Mouse (Mus musculus) left cerebral cortex, adult 8-10 months (tissue): Measurements from ENCODE around the gene Rasl2-9. TPM values are rescaled to one million over a fixed set of nuclear protein-coding genes. Genes with fewer than 3 reads are reported as not detected.
"Not testable (repeated sequence)": the region's sequence is repeated elsewhere in the genome, so short reads cannot be mapped to it uniquely, and the experiment has no call there.

Source experiments
- DNase-seq, 2 experiments: peaks; one replicate each; pipeline ENCODE4 v3.0.0; 2022; ENCODE audit warnings: low spot score in 2 of 2
- total RNA-seq, 4 experiments: library from RNA; stranded (reverse); gene quantifications; 2 replicates each; pipeline ENCODE4 v1.2.4; 2022

The Rasl2-9 gene
- under 1 TPM in 3 of 4 experiments, not detected in 1; 0.34 to 0.51 (median 0.36) TPM for total RNA-seq

GRCm38 (mm10) chr7:5125549-5126406 lies at the start of gene Rasl2-9:
Gene Rasl2-9, minus strand, starts transcription at chr7:5125950.
- peak; percentile 40 to 63 for DNase-seq

GRCm38 (mm10) chr7:5149570-5149969 lies 23.8 kb upstream of the Rasl2-9 start, which contains the start of gene Vmn1r55:
Gene Vmn1r55, minus strand, starts transcription at chr7:5149670.
- DNase-seq: not testable (repeated sequence)

DNA sequence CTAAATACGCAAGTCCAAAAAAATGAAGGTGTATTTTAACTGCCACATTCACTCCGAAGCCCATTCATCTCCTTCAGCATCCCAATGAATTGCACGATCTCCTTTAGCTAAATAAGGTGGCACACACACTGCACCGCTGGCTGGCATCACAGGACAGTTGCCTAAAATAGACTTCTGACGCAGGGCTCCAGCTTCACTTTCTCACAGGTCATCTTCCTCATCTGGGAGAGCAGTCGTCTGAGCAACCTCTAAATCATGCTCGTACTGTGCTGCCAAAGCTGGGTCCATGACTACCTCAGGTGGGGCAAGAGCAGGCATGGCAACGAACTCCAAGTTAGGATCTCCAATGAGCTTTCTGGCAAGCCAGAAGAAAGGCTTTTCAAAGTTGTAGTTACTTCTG lies 672 bp downstream of the Rasl2-9 start:
- DNase-seq: no peak

DNA sequence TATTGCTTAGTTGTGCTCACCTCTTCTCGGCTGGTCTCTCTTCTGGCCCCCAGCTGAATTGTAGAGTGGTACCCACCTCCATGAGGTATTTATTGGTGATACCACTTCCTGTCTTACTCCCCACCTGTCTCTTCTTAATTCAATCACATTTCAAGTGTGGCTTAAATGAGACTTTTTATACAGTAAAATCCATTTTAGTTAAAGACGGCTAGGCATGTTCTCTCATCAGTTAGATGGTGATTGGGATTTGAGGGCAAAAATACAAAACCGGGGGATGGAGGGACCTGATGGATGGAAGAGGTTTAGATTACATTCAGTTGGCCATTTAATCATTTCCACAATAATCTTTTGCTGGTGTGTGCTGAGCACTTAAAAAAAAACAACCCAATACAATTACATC lies 8.9 kb downstream of the Rasl2-9 start, which contains the start of gene Rfpl4:
TSS of gene Rfpl4 (minus strand) at position 101 of the 400 bp plus-strand sequence.
- DNase-seq: no peak

- DNase-seq: no peak
Observed at GRCm38 (mm10) chr7:5112701-5113100, 13.0 kb downstream of the Rasl2-9 start.

- no peak for DNase-seq
Observed at GRCm38 (mm10) chr7:5109301-5109700, 16.4 kb downstream of the Rasl2-9 start.

GRCm38 (mm10) chr7:5108272-5108671 lies 17.5 kb downstream of the Rasl2-9 start:
- DNase-seq: no peak

DNA sequence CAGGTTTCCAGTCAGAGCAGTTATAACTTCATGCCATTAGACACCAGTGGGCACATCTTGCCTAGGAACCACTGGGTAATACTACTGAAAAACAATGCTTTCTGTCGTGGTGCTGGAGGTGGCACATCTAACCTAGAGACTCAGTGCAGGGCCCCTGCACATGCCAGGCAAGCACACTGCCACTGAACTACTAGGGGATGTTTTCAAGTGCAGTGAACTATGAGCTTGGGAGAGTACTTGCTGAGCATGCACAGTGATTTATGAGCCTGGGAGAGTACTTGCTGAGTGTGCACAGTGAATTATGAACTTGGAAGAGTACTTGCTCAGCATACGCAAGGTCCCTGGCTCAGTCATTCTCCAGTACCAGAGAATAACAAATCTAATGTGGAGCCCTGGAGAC lies 23.2 kb downstream of the Rasl2-9 start:
- DNase-seq: no peak

GRCm38 (mm10) chr7:5101066-5101663 lies 24.6 kb downstream of the Rasl2-9 start:
- DNase-seq: no peak

DNA sequence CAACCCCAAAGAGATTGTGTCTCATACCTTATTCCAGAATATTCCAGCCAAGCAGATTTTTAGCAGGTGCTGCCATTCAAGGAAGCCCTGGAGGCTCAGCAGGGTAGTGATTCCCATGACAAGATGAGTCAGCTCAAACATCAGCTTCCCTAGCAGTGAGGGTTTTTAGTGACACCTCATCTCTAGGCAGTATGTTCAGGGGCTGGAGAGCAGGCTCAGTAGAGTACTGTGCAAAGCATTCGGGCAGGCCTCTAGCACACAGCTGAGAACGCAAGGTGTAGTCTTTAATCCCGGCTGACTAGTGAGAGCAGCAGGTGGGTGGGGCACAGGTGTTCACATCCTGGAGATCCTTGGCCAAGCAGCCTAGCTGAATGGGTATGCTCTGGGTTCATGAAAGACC lies 26.0 kb downstream of the Rasl2-9 start:
- DNase-seq: no peak

- no peak for DNase-seq
Observed at GRCm38 (mm10) chr7:5098769-5099168, 27.0 kb downstream of the Rasl2-9 start.

DNA sequence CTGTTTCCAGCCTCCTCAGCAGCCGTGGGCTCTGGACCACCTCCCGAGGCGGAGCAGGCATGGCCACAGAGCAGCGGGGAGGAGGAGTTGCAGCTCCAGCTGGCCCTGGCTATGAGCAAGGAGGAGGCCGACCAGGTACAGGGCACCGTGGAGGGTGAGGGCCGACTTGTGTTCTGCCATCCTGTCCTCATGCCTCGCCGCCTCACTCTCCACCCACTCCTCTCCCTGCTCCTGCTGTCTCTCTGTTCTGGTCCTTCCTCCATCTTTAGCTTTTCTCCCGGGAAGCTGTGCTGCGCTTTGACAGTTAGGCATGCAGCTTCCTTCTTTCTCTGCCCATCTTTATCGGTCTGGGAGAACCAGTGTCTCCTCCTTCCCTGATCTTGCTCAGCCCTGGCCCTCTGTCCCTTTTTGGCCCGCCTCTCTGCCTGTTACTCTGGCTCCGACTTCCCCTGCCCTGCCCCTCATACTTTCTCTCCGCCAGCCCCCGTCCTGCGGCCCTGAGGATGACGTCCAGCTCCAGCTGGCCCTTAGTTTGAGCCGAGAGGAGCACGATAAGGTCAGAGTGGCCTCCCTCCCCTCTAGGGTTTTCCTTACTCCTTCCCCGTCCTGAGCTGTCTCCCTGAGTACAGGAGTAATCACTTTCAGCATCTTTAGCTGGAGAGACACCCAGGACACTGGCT lies 32.8 kb downstream of the Rasl2-9 start:
- no peak for DNase-seq

- DNase-seq: no peak
Observed at GRCm38 (mm10) chr7:5092381-5092780, 33.4 kb downstream of the Rasl2-9 start.

GRCm38 (mm10) chr7:5091008-5091728 lies 34.6 kb downstream of the Rasl2-9 start:
- DNase-seq: peak in 1 of 2 experiments; percentile 69

GRCm38 (mm10) chr7:5089853-5090252 lies 35.9 kb downstream of the Rasl2-9 start:
- peak; percentile 28 to 74 for DNase-seq

DNA sequence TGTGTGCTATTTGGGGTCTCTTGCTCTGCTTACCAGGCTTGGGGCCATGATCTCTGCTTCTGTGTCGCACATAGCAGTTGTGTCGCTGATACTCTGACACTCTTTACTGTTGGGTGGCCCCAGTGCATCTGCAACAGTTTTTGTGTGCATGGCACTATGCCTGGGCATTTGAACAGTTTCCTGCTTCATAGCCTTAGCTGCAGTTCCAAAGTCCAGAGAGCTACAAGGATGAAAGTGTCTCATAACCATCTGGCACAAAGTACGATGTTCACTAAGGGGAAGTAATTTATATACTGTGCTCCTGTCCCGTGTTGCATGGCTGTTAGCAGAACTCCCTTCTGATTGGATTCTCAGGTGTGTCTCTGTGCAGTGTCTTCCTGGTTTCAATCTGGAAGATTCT lies 37.9 kb downstream of the Rasl2-9 start:
- no peak for DNase-seq

DNA sequence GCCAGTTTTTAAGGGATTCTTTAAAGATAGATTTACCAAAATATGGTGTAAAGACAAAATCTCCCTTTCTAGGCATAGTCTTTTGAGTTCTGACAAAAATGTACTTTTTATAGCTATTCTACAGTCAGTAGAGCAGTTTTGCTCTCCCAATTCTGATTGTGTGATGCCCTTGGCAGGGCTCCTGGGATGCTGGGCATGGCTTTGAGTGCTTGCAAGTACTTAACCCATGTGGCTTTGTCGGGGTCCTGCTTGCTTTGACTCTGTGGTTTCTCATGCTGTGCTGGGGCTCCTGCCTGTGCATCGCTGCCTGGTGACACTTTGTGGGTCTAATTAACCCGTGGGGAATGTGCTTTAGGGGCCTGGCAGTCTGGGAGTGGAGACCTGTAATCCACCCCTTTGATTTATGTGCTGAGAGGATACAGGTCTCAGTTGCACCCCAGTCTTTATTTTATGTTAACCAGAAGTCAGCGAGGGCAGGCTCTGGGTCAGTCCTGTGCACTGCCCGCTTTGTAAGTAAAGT lies 38.8 kb downstream of the Rasl2-9 start:
- no peak for DNase-seq

DNA sequence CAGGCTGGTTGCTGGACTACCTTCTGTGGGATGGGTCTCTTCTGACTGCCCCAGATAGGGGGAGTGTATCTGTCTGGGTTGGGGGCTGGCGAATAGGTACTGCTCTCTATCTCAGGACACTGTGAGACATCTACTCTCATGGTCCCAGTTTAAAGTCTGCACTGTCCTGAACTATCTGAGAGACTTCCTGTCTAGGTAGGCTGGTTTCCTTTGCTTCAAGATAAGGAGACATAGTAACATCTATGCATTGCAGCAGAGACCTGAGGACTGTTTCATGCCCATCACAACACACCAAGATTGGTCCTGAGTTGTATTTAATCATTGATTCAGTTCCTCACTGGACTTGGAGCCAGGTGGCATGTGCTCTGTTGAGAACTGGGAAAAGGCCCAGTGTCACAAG lies 40.2 kb downstream of the Rasl2-9 start:
- DNase-seq: no peak

- no peak for DNase-seq
Observed at GRCm38 (mm10) chr7:5083325-5084105, 42.2 kb downstream of the Rasl2-9 start.

GRCm38 (mm10) chr7:5081939-5082338 lies 43.8 kb downstream of the Rasl2-9 start:
- no peak for DNase-seq
